ENCODE assay signal across 8 mouse cellular contexts in genomic region chr17:79356071-79356601, GRCm38 (mm10). TPM values are rescaled to one million over a fixed set of nuclear protein-coding genes. Genes with fewer than 3 reads are reported as not detected.
A peak's percentile ranks its signal among the peaks of the same experiment; 100 is the strongest.
DNase-seq lines count a peak whose midpoint lies in the region; ATAC-seq and TF ChIP-seq lines count a peak whose summit lies in the region.

No protein-coding gene starts in this region.

- no peaks in the 10 kb centered on the region for H3K4me1 ChIP-seq in heart, adult 2 months (ENCODE audit: control insufficient read depth, insufficient read depth, low read length)
- H3K4me1 ChIP-seq in forebrain, embryonic 15.5 days = peaks cover 21% of the 10 kb centered on the region
- peaks cover 16% of the 10 kb centered on the region for H3K4me1 ChIP-seq in midbrain, embryonic 14.5 days (ENCODE audit: control insufficient read depth, insufficient read depth, low read length)

- peaks cover 11% of the 10 kb centered on the region for H3K36me3 ChIP-seq in heart, adult 2 months (ENCODE audit: control insufficient read depth, insufficient read depth, low read length)
- no peaks in the 10 kb centered on the region for H3K36me3 ChIP-seq in forebrain, embryonic 15.5 days
- no peaks in the 10 kb centered on the region for H3K36me3 ChIP-seq in midbrain, embryonic 14.5 days (ENCODE audit: control insufficient read depth, insufficient read depth, low read length)

- TF ChIP-seq POLR2A in heart, adult 2 months (IDR thresholded peaks at IDR 0.05; ENCODE audit: insufficient read depth, low read depth, low read length) = no peak

- intact Hi-C loops in heart, adult 2 months (cut with DNase I) = loop anchor here (2.0 to 5.0 kb wide), 2 partner anchors 96 to 187 kb away; no protein-coding TSS in a partner anchor

- H3K9ac ChIP-seq in heart, adult 2 months (ENCODE audit: low read depth, low read length) = peak overlapping the region; percentile 89
- peak overlapping the region; percentile 86 for H3K9ac ChIP-seq in forebrain, embryonic 15.5 days (replicated peaks)
- peak overlapping the region; percentile 95 for H3K9ac ChIP-seq in midbrain, embryonic 14.5 days (replicated peaks; ENCODE audit: low read length)

- peaks cover 2% of the 10 kb centered on the region; the same call in 1 of the 2 replicates for H3K79me2 ChIP-seq in heart, adult 2 months (replicated peaks; ENCODE audit: control insufficient read depth, insufficient read depth, low read length)

- no peak for DNase-seq in heart, adult 2 months
- DNase-seq in heart, adult 18-20 months = no peak
- DNase-seq in T-cell, adult 2 months (ENCODE audit: low spot score) = peak; percentile 7
- DNase-seq in kidney, postnatal 10 days = peak; percentile 53
- DNase-seq in midbrain, embryonic 14.5 days = peak; percentile 68
- DNase-seq in ovary, postnatal 10 days (ENCODE audit: low spot score) = no peak
- no peak for DNase-seq in layer of hippocampus, postnatal 10 days (ENCODE audit: low spot score in 2 of 2)

- H3K27ac ChIP-seq in heart, adult 2 months = peak overlapping the region; percentile 98
- H3K27ac ChIP-seq in forebrain, embryonic 15.5 days (replicated peaks) = 0 out of 2 replicates have a peak overlapping the region, but pooled peaks have one; percentile 91
- H3K27ac ChIP-seq in midbrain, embryonic 14.5 days (replicated peaks; ENCODE audit: low read depth, low read length) = peak overlapping the region; percentile 97

- TF ChIP-seq EP300 in heart, adult 2 months (IDR thresholded peaks at IDR 0.05; ENCODE audit: insufficient read depth, low read depth, low read length) = no peak

- WGBS in heart, adult 2 months = 10% methylated on average over 24 of the region's 24 CpGs
- 10% methylated on average over 24 of the region's 24 CpGs for WGBS in forebrain, embryonic 15.5 days
- 12% methylated on average over 24 of the region's 24 CpGs for WGBS in midbrain, embryonic 14.5 days

- peak overlapping the region; percentile 98 for H3K4me3 ChIP-seq in heart, adult 2 months
- peak overlapping the region; percentile 84 for H3K4me3 ChIP-seq in forebrain, embryonic 15.5 days
- H3K4me3 ChIP-seq in midbrain, embryonic 14.5 days (replicated peaks; ENCODE audit: low read depth, low read length) = peak overlapping the region; percentile 67

- H3K4me2 ChIP-seq in forebrain, embryonic 15.5 days (replicated peaks) = peak overlapping the region; percentile 87
- H3K4me2 ChIP-seq in midbrain, embryonic 14.5 days (ENCODE audit: low read length) = peak overlapping the region; percentile 72

- TF ChIP-seq CTCF in heart, adult 2 months (IDR thresholded peaks at IDR 0.05) = no peak

- H3K27me3 ChIP-seq in heart, adult 2 months (ENCODE audit: control insufficient read depth, insufficient read depth, low read length) = no peaks in the 10 kb centered on the region
- 0 out of 2 replicates have a peak, but pooled peaks cover 3% of the 10 kb centered on the region for H3K27me3 ChIP-seq in forebrain, embryonic 15.5 days
- H3K27me3 ChIP-seq in midbrain, embryonic 14.5 days (ENCODE audit: control insufficient read depth, insufficient read depth, low read length) = no peaks in the 10 kb centered on the region

- H3K9me3 ChIP-seq in forebrain, embryonic 15.5 days = no peaks in the 10 kb centered on the region
- H3K9me3 ChIP-seq in midbrain, embryonic 14.5 days (ENCODE audit: control insufficient read depth, low read length) = no peaks in the 10 kb centered on the region

- ATAC-seq in forebrain, embryonic 15.5 days (replicated peaks) = peak; percentile 18
- peak; percentile 28 for ATAC-seq in midbrain, embryonic 14.5 days (ENCODE audit: low FRiP score, low TSS enrichment)

RNA-seq across cellular contexts. Expression of gene Cdc42ep3, which starts 1.2 kb away (rescaled TPM):
- 10 to 100 TPM; 30.1 to 35.0 TPM for total RNA-seq in heart, adult 2 months (2021)
- 16.7 and 25.9 TPM in 2 replicates for polyA plus RNA-seq in heart, adult 2 months (2012; rRNA removed)
- total RNA-seq in heart, adult 18-20 months (2021) = 10 to 100 TPM; 23.5 to 29.8 TPM
- 39.4 and 48.5 TPM in 2 replicates for polyA plus RNA-seq in forebrain, embryonic 15.5 days (2015; fragmentation: Nextera tagmentation; extraction: Ambion mirVana)
- 42.4 and 46.5 TPM in 2 replicates for polyA plus RNA-seq in midbrain, embryonic 14.5 days (2014; fragmentation: Nextera tagmentation; extraction: Ambion mirVana)
- total RNA-seq in layer of hippocampus, postnatal 10 days (2021) = 10 to 100 TPM; 13.7 to 16.4 TPM

Comparison
In these comparisons a context has a peak if more than half of its experiments do, and no peak if none do; other contexts are left out.
1. DNase-seq: peak in T-cell, adult 2 months (single experiment), kidney, postnatal 10 days (single experiment) and midbrain, embryonic 14.5 days (single experiment); none in heart, adult 2 months (0 of 2), heart, adult 18-20 months (0 of 2), ovary, postnatal 10 days (single experiment) and layer of hippocampus, postnatal 10 days (0 of 2).
2. Peak in every context shown above with its lines, with median percentiles within 50 percentile points of each other: H3K27ac ChIP-seq, H3K4me3 ChIP-seq and H3K9ac ChIP-seq.